Mouse (Mus musculus) lung, embryonic 16.5 days (tissue): ENCODE data around the gene Sh3pxd2a. TPM values are rescaled to one million over a fixed set of nuclear protein-coding genes. Genes with fewer than 3 reads are reported as not detected.

ENCODE experiments used
- ATAC-seq: fragments of 200-750 bp; cut with Nextera tagmentation; 2 replicates; pipeline ENCODE4 v1.8.0; 2017; ENCODE audit warnings: low read depth, mild to moderate bottlenecking, moderate library complexity
- H3K27ac ChIP-seq: fragments of 300-500 bp; sonication (generic); 2 replicates; pipeline ENCODE4 v1.5.1; 2014; ENCODE audit warnings: mild to moderate bottlenecking, control low read depth, low read length
- H3K27me3 ChIP-seq: fragments of 300-500 bp; sonication (generic); 2 replicates; pipeline ENCODE4 v1.6.1; 2014; ENCODE audit warnings: low read depth, low read length, mixed read lengths; ENCODE audit not compliant: control insufficient read depth, insufficient read depth
- H3K36me3 ChIP-seq: fragments of 300-500 bp; sonication (generic); 2 replicates; pipeline ENCODE4 v1.6.1; 2014; ENCODE audit warnings: low read length; ENCODE audit not compliant: control insufficient read depth, insufficient read depth
- H3K4me1 ChIP-seq: fragments of 300-500 bp; sonication (generic); replicated peaks from 2 replicates; pipeline ENCODE4 v1.6.1; 2014; ENCODE audit warnings: low read length, mixed read lengths; ENCODE audit not compliant: control insufficient read depth, insufficient read depth
- H3K4me2 ChIP-seq: fragments of 300-500 bp; sonication (generic); 2 replicates; pipeline ENCODE4 v1.6.1; 2014; ENCODE audit warnings: low read depth, low read length, control low read depth
- H3K4me3 ChIP-seq: fragments of 300-500 bp; sonication (generic); 2 replicates; pipeline ENCODE4 v1.5.1; 2014; ENCODE audit warnings: mild to moderate bottlenecking, low read length, control low read depth
- H3K9ac ChIP-seq: fragments of 300-500 bp; sonication (generic); 2 replicates; pipeline ENCODE4 v1.6.1; 2014; ENCODE audit warnings: low read length, control low read depth
- H3K9me3 ChIP-seq: fragments of 300-500 bp; sonication (generic); 2 replicates; pipeline ENCODE4 v1.6.1; 2016; ENCODE audit warnings: low read length; ENCODE audit not compliant: control insufficient read depth
- WGBS: fragments of 180-500 bp; shearing (Covaris S2); extraction: QIAGEN DNeasy Blood & Tissue Kit; methylation state at CpG from one replicate; pipeline ENCODE4 v1.1.7; 2014; 5-methylcytosine and 5-hydroxymethylcytosine counted together
- polyA plus RNA-seq: library from polyadenylated mRNA; unstranded; fragments of >200 nt; fragmentation: Nextera tagmentation; extraction: Ambion mirVana; gene quantifications from 2 replicates; pipeline ENCODE4 v1.2.1, GENCODE M21; 2015

The Sh3pxd2a gene
- polyA plus RNA-seq, 1 experiment from 2014 or later = 6.1 TPM

- no peak overlapping the region for H3K9ac ChIP-seq
- H3K36me3 ChIP-seq = peaks cover 5% of the 10 kb centered on the region
- H3K4me1 ChIP-seq = peaks cover 26% of the 10 kb centered on the region
- WGBS = 84% methylated on average over 14 of the region's 14 CpGs
- H3K9me3 ChIP-seq = no peaks in the 10 kb centered on the region
- H3K27ac ChIP-seq = no peak overlapping the region
- no peak overlapping the region for H3K4me3 ChIP-seq
- no peak for ATAC-seq
- H3K4me2 ChIP-seq = no peak overlapping the region
- H3K27me3 ChIP-seq = no peaks in the 10 kb centered on the region
Measured at GRCm38 (mm10) chr19:47306128-47306916, 157.9 kb downstream of the Sh3pxd2a start.

DNA sequence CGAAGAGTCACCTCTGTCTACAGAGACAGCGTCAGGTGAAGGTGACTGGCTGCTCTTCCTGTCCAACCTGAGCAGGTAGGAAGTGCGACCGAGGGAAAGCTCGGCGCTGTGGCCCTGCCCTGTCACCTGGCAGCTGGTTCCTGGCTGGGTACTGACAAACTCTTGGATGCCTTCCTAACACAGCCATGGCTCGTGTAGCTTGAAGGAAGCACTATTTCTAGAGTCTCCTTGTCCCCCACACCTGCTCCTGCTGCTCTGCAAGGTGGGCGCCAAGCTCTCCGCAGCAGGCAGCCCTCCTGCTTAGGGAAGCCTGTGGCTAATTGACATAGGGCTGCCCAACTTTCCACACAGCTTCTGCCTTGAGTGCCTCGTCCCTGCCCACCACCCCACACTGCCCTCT is 158.8 kb downstream of the Sh3pxd2a start:
- WGBS = 75% methylated on average over 10 of the region's 10 CpGs
- Histone ChIP-seq H3K9me3 (no peaks in the 10 kb centered on the region), H3K9ac (no peak overlapping the region), H3K4me3 (no peak overlapping the region), H3K4me2 (no peak overlapping the region), H3K27me3 (no peaks in the 10 kb centered on the region), H3K27ac (no peak overlapping the region), H3K36me3 (no peaks in the 10 kb centered on the region; the same call in 1 of the 2 replicates), H3K4me1 (peaks cover 34% of the 10 kb centered on the region)
- ATAC-seq = no peak

DNA sequence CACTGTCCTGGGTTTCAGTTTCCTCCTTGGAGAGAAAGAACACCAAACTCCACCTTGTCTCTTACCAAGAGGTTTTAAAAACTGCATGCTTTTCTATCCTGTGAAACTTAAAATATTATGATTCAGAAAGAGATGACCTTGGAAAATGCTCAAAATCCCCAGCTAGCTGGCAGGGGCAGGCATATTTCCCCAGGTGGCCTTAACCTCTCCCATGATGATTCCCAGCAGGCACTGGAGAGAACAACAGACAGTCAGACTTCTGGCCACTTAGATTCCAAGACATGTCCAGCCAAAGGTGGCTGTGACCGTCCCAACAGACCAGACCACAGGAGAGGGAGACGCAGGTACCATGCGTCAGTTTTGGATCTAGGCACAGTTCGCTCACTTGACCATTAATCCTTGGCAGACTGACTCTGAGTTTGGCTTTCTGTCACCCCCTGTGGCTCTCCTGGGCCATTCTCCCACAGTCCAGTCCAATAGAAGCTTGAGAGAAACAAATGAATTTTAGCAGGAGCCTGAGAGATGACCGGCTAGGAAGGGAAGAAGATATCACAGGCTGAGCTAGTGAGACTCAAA is 159.9 kb downstream of the Sh3pxd2a start:
- H3K27ac ChIP-seq = peak overlapping the region; percentile 1; the same call in 1 of the 2 replicates
- H3K4me3 ChIP-seq = no peak overlapping the region
- H3K27me3 ChIP-seq = no peaks in the 10 kb centered on the region
- no peaks in the 10 kb centered on the region; the same call in 1 of the 2 replicates for H3K36me3 ChIP-seq
- no peak overlapping the region for H3K4me2 ChIP-seq
- H3K9ac ChIP-seq = peak overlapping the region; percentile 5; the same call in 1 of the 2 replicates
- H3K4me1 ChIP-seq = peaks cover 38% of the 10 kb centered on the region
- ATAC-seq = no peak
- no peaks in the 10 kb centered on the region for H3K9me3 ChIP-seq
- 88% methylated on average over 5 of the region's 5 CpGs for WGBS

DNA sequence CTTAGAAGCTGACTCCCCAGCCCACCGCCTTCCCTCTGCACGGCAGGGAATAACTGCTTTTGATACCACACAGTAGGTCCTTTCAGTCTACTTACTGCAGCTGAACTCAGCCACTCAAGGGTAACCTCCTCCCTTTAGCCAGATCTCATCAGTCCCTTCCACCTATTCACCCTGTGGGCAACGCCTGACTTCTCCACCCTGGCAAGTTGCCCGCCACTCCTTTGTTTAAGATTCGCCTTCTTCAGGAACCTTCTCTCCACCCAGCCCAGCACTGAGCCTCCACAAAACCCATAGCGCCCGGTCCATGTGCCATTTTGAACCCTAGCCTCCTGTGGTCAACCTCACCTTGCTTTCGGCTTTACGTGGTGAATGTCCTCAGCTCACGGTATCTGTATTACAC is 161.1 kb downstream of the Sh3pxd2a start:
- peak overlapping the region; percentile 68 for H3K27ac ChIP-seq
- no peak overlapping the region for H3K4me2 ChIP-seq
- no peak for ATAC-seq
- H3K36me3 ChIP-seq = no peaks in the 10 kb centered on the region; the same call in 1 of the 2 replicates
- no peak overlapping the region for H3K4me3 ChIP-seq
- H3K4me1 ChIP-seq = peaks cover 38% of the 10 kb centered on the region
- no peaks in the 10 kb centered on the region for H3K27me3 ChIP-seq
- H3K9me3 ChIP-seq = no peaks in the 10 kb centered on the region
- 69% methylated on average over 10 of the region's 10 CpGs for WGBS
- H3K9ac ChIP-seq = no peak overlapping the region

DNA sequence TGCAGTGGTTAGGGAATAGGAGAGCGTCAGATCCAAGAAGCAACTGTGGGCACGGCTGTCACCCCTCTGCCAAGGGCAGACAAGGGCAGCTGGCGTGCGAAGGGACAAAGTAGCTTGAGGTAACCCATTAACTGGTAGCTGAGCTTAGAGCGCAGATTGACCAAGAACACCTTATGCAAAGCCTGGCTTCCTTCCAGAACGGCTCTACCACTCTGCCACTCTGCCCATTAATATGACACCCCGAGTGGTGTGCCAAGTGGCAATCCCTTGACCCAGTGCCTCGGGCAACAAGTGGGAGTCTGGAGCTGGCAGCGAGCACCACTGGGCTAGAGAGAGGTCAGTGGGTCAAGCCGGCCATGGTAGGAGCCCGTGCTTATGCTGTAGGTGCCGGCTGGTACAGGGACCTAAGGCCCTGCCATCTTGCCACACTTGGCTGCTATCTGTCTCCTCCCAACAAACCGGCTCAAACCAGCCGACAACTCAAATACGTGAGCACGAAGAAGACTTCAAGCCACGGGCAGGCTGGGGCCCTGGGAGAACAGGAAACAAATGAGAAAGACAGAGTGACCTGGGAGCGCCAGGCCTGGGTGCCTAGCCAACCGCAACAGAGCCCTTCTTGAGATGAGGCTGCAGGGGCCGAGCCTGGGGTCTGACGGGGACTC is 161.9 kb downstream of the Sh3pxd2a start:
- Histone ChIP-seq H3K27ac (peak overlapping the region; percentile 68), H3K36me3 (no peaks in the 10 kb centered on the region; the same call in 1 of the 2 replicates), H3K4me2 (peak overlapping the region; percentile 17; the same call in 1 of the 2 replicates), H3K9me3 (no peaks in the 10 kb centered on the region), H3K27me3 (no peaks in the 10 kb centered on the region), H3K4me1 (peaks cover 38% of the 10 kb centered on the region), H3K9ac (peak overlapping the region; percentile 12; the same call in 1 of the 2 replicates), H3K4me3 (no peak overlapping the region)
- peak; percentile 4; the same call in 1 of the 2 replicates for ATAC-seq
- 34% methylated on average over 21 of the region's 21 CpGs for WGBS

- peaks cover 35% of the 10 kb centered on the region for H3K4me1 ChIP-seq
- H3K27ac ChIP-seq = peak overlapping the region; percentile 68
- H3K27me3 ChIP-seq = no peaks in the 10 kb centered on the region
- H3K9me3 ChIP-seq = no peaks in the 10 kb centered on the region
- ATAC-seq = peak; percentile 80
- WGBS = 8% methylated on average over 19 of the region's 19 CpGs
- no peak overlapping the region for H3K4me3 ChIP-seq
- H3K36me3 ChIP-seq = no peaks in the 10 kb centered on the region
- 0 out of 2 replicates have a peak overlapping the region, but pooled peaks have one; percentile 14 for H3K9ac ChIP-seq
- peak overlapping the region; percentile 17; the same call in 1 of the 2 replicates for H3K4me2 ChIP-seq
Measured at GRCm38 (mm10) chr19:47301303-47302190, 162.7 kb downstream of the Sh3pxd2a start.

GRCm38 (mm10) chr19:47298100-47298499 is 166.1 kb downstream of the Sh3pxd2a start:
- H3K9ac ChIP-seq = no peak overlapping the region
- no peaks in the 10 kb centered on the region for H3K27me3 ChIP-seq
- no peaks in the 10 kb centered on the region for H3K36me3 ChIP-seq
- H3K9me3 ChIP-seq = no peaks in the 10 kb centered on the region
- no peak overlapping the region for H3K4me2 ChIP-seq
- no peak overlapping the region for H3K4me3 ChIP-seq
- no peak overlapping the region for H3K27ac ChIP-seq
- H3K4me1 ChIP-seq = peaks cover 34% of the 10 kb centered on the region
- WGBS = 79% methylated on average over 11 of the region's 11 CpGs
- no peak for ATAC-seq

GRCm38 (mm10) chr19:47292451-47292951 is 171.7 kb downstream of the Sh3pxd2a start:
- no peak overlapping the region for H3K9ac ChIP-seq
- H3K4me1 ChIP-seq = peaks cover 30% of the 10 kb centered on the region
- no peaks in the 10 kb centered on the region for H3K27me3 ChIP-seq
- ATAC-seq = peak; percentile 37
- H3K36me3 ChIP-seq = no peaks in the 10 kb centered on the region
- peak overlapping the region; percentile 51 for H3K27ac ChIP-seq
- H3K4me3 ChIP-seq = no peak overlapping the region
- H3K9me3 ChIP-seq = no peaks in the 10 kb centered on the region
- WGBS = 38% methylated on average over 7 of the region's 7 CpGs
- H3K4me2 ChIP-seq = no peak overlapping the region
